Mouse (Mus musculus): ENCODE measurements around the gene Cdc123. TPM values are rescaled to one million over a fixed set of nuclear protein-coding genes. Genes with fewer than 3 reads are reported as not detected.

Cdc123 gene
- total RNA-seq, 1 experiment from 2014 or later = 110 TPM

DNA sequence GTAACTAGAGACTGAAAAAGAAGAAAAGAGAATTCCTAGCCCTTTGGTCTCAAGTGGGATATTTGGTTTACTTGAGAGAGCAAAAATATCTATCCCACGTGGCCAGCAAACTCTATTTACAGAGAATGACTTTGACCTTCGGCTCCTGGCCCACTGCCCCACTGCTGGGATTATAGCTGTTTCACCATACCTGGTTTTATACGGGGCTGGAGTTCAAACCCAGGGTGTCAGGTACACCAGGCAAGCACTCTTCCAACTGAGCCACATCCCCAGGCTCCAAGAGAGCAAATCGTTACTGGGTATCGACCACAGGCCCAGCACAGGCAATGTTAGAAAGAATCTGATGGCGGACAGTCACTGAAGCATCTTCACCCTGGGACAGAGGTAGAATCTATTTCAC lies 95.8 kb downstream of the Cdc123 start:
- no peak for ATAC-seq (ENCODE audit: extremely low read depth, insufficient number of reproducible peaks, low FRiP score, poor library complexity, severe bottlenecking)

DNA sequence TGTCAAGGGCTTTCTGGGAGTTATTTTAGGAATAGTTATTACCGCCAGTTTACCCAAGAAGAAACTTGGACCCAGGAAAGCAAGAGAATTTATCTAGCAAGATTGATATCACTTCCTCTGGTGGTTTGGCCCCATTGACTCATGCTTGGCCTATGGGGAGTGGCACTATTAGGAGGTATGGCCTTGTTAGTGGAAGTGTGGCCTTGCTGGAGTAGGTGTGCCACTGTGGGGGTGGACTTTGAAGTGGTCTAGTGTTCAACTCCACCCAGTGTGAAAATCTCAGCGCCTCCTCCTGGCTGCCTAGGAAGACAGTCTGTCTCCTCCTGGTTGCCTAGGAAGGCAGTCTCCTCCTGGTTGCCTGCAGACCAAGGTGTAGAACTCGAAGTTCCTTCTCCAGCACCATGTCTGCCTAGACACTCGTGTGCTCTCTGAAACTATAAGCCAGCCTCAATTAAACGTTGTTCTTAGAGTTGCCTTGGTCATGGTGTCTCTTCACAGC lies 97.4 kb downstream of the Cdc123 start:
- ATAC-seq (ENCODE audit: extremely low read depth, insufficient number of reproducible peaks, low FRiP score, poor library complexity, severe bottlenecking) = no peak

DNA sequence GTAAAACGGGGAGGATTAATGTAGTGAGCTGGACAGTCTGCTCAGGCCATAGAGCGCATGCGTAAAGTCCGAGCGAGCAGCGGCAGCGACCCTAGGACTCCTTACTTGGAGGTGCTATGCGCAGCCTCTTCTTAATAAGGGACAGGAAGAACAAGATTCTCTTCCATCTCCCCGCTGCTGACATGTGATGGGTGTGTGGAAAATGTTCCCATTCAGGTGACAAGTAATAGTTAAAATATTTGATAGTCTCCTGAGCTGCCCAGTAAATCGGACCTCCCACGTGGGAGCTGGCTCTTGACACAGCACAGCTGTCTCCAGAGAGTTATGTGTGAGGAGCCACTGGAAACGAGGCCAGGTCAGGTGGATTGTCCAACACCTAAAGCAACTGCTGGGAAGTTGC lies 98.4 kb downstream of the Cdc123 start:
- ATAC-seq (ENCODE audit: extremely low read depth, insufficient number of reproducible peaks, low FRiP score, poor library complexity, severe bottlenecking) = no peak

Other genes with a start within 250 kb of the Cdc123 start
- gene Camk1d, start 130.6 kb downstream of the Cdc123 start, total RNA-seq (2017) = 35.4 and 41.3 TPM in 2 replicates
- 14.5 and 19.5 TPM in 2 replicates for gene Nudt5, start 145 bp downstream of the Cdc123 start, total RNA-seq (2017)
- gene Gm13199, start 17.8 kb upstream of the Cdc123 start, total RNA-seq (2017) = 2.0 and 5.2 TPM in 2 replicates
- 13.0 and 16.5 TPM in 2 replicates for gene Sec61a2, start 50.3 kb upstream of the Cdc123 start, total RNA-seq (2017)
- gene Dhtkd1, start 97.6 kb upstream of the Cdc123 start, total RNA-seq (2017) = 0.35 and 0.37 TPM in 2 replicates
- gene Upf2, start 106.3 kb upstream of the Cdc123 start, total RNA-seq (2017) = 62.4 and 76.5 TPM in 2 replicates

Data from neutrophil, adult 5-6 weeks (primary cell).